Mouse (Mus musculus): ENCODE measurements around the gene Mapk1ip1l.

Mapk1ip1l gene

GRCm38 (mm10) chr14:47361418-47361817 is 63.4 kb downstream of the Mapk1ip1l start:
- DNase-seq (ENCODE audit: low spot score in 2 of 2), result peak; percentile 48 to 65

- peak; percentile 32 to 40 for DNase-seq (ENCODE audit: low spot score in 2 of 2)
These were observed 63.8 kb downstream of the Mapk1ip1l start for GRCm38 (mm10) chr14:47361899-47362298.

GRCm38 (mm10) chr14:47364742-47365449 is 66.8 kb downstream of the Mapk1ip1l start:
- no peak for DNase-seq (ENCODE audit: low spot score in 2 of 2)

GRCm38 (mm10) chr14:47366881-47367321 is 68.8 kb downstream of the Mapk1ip1l start:
- DNase-seq (ENCODE audit: low spot score in 2 of 2), result no peak

GRCm38 (mm10) chr14:47367461-47367860 is 69.4 kb downstream of the Mapk1ip1l start, which contains the start of gene Lgals3:
TSS of gene Lgals3 (plus strand) at chr14:47367751.
- DNase-seq (ENCODE audit: low spot score in 2 of 2), result no peak

GRCm38 (mm10) chr14:47369741-47370140 is 71.7 kb downstream of the Mapk1ip1l start:
- DNase-seq (ENCODE audit: low spot score in 2 of 2), result no peak

GRCm38 (mm10) chr14:47370790-47371189 is 72.7 kb downstream of the Mapk1ip1l start:
- no peak for DNase-seq (ENCODE audit: low spot score in 2 of 2)

GRCm38 (mm10) chr14:47371689-47372088 is 73.6 kb downstream of the Mapk1ip1l start:
- DNase-seq (ENCODE audit: low spot score in 2 of 2), result no peak

All from natural killer cell, adult 2 months (primary cell).